Mouse (Mus musculus): Measurements from ENCODE around the gene Wfdc15b. TPM values are rescaled to one million over a fixed set of nuclear protein-coding genes. Genes with fewer than 3 reads are reported as not detected.
"Not testable (repeated sequence)": the region's sequence is repeated elsewhere in the genome, so short reads cannot be mapped to it uniquely, and the experiment has no call there.

Gene Wfdc15b
- not detected for total RNA-seq (2021)

DNA sequence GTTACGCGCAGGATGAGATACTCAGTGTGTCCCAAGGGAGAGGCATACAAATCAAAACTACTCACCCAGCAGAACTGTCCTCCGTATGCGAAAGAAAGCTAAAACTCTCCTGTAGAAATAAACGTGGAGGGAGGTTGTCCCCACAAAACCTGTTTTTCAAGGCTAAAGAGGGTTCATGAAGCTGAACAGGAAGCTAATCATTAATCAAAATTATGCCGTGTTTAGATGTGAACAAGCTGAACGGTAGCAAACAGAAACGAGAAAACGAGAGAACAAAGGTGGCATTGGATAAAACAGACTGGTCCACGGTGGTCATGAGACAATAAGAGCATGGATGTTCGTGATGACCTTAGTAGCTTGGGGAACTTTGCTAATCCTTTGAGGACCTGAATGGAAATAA, at the start of gene Wfdc15b:
Gene Wfdc15b (minus strand): TSS at position 139 of the 400 bp plus-strand sequence.
- DNase-seq: no peak

DNA sequence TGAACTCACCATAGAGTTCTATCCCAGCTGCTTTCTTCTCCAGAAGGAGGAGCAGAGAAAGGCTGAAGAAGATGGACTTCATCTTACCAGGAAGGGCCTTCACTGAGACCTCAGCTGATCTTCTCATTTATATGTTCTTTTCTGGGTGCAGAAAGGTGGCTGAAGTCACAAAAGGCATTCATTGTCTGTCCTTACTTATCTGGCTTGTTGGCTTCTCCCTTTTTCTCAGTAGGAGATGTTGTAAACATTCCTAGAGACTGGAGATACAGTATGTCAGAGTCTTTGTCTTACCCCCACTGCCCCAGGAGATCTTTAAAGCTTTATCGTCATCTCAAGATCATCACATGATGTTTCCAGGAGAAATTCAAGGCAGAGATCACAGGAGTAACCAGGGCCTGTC, 35.1 kb upstream of the Wfdc15b start, which contains the start of gene Svs3b:
Gene Svs3b (minus strand): TSS at position 101 of the 400 bp plus-strand sequence.
- not testable (repeated sequence) for DNase-seq

DNA sequence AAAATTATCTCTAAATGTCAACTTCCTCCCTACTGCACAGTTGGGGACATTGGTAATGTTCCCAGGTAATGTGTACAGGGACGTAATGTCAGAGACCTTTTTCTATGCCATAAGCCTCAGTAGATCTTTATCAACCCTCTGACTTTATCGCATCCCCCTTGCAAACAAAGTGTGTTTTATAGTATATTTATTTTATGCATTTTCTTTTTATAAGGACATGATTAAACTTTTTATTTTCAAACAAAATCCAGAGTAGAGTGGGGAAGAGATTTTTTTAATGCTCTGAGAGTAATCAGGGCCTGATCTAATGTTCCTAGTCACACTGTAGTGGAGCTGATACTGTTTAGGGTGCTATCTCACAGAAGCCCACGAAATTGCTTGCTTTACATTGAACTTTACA, 16.9 kb upstream of the Wfdc15b start, which contains the start of gene Svs2:
Gene Svs2 (minus strand): TSS at position 101 of the 400 bp plus-strand sequence.
- no peak for DNase-seq

DNA sequence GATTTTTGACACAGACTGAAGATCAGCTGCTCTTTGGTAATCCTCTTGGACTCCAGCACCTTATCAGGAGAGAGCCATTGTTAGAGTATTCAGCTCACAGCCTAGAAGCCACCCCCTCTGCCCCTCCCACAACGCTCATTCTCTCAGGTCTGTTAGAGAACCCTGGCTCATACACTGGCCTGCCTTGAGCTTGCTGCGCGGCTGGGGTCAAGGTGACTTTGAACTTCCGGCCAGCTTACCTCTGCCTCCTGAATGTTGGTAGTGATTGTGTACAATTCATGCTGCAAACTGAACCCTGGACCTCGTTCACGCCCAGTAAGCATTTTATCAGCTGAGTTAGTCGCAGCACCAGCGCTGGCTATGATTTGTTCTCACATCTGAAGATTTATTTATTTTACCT, 11.2 kb upstream of the Wfdc15b start:
- DNase-seq: no peak

DNA sequence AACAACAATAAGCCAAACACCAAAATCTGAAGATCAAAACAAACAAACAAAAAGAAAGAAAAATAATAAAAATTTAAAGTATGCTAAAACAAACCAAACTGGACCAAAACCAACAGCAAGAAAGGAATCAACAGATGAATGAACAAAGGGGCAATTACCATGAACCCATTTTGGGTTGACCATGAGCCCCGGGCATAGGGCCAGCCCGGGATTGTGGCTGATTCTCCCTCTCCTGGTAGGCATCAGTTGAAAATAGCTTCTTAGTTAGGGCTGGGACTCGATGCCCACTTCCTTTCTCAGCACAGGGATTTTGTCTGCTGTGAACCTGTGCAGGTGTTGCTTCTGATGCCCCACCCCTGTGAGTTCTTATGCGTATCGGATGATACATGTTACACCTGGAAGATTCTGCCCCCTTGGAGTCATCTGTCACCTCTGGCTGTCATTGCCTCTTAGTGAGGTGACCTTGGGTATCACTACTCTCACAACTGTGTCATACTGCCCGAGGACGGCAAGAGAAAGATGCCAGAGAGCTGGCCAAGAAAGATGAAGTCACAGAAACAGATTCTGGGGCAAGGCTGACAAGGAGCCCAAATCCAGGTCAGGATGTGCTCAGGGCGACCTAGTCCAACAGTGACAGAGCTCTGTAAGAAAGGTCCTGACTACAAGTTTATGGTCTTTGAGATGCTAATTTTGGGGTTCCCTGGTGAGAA, 7.1 kb upstream of the Wfdc15b start:
- DNase-seq: no peak

DNA sequence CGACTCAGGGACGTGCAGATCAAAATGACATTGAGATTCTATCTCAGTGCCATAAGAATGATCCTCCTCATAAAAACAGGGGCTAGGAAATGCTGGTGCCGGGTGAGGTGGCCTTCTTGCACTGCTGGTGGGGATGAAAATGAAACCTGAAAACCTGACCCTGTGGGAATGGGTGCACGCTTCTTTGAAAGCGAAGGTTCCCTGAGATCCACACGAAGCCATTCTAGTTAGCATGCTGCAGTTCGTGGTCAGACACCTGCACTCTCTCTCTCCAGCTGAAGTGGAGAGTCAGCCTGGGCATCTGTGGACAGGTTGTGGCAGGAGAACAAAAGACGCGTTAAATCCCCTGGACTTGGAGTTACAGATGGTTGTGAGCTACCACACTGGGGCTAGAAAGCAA, 2.2 kb downstream of the Wfdc15b start:
- no peak for DNase-seq

DNA sequence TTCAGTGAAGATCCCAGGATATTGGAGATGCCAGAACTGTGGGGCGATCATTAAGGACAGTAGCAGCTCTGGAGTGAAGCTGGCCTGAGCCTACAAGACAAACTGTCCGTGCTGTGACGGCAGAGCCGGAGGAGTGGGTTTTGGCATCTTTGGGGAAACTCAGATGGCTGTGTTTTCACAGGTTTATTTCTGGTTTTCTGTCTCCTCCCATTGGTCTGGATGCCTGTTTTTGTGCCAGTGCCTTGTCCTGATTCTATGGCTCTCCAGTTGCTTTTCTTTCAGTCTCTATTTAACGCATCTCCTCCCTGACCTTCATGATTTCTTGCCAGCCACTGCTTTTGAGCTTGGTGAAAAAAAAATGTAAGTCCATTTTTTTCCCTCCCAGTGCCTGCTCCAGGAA, 8.7 kb downstream of the Wfdc15b start:
- no peak for DNase-seq

DNA sequence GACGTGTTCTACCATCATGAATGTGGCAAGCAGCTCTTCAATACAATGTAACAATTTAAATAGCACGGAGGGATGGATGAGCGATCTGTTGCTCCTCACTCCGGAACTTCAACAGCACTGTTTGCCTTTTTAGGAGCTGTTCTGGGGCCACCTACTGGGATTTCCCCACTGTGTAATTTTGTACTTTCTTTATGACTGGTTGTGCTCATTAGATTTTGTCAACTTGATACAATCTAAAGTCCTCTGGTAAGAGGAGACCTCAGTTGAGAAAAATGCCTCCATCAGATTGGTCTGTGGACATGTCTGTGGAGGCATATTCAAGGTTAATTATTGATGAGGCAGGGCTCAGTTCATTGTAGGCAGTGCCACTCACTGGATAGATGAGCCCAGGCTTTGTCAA, 10.6 kb downstream of the Wfdc15b start:
- no peak for DNase-seq

DNA sequence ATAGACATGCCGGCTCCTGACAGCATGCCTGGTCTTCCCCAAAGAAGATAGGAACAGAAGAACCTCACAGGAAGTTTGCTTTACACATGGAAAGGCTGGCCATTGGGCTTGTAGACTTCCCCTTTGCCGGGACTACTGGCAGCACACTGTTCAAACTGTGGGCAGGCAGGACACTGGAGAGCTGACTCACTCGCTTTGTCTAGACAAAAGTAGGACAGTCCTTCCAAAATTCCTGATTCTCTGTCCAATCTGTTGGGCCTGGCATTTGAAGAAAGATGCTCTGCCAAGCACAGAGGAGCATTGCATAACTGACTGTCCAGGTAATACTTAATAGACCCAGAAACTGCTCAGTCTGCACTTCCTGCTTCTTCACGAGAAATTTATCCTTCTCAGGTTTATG, 14.8 kb downstream of the Wfdc15b start:
- no peak for DNase-seq

DNA sequence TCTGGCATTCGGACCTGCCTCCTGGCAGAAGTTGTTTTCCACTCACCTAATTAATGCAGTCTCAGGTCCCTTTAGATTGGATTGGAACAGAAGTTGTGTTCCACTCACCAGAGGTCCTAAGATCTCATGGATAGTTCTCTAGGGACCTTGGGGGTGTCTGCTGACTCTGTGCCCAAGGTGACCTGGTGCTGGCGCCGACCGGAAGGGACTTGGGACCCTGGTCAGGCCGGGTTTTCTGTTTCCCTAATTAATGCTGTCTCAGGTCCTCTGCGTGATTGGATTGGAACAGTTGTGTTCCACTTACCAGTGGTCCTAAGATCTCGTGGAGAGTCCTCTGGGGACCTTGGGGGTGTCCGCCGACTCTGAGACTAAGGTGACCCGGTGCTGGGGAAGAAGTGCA, 15.4 kb downstream of the Wfdc15b start:
- not testable (repeated sequence) for DNase-seq

DNA sequence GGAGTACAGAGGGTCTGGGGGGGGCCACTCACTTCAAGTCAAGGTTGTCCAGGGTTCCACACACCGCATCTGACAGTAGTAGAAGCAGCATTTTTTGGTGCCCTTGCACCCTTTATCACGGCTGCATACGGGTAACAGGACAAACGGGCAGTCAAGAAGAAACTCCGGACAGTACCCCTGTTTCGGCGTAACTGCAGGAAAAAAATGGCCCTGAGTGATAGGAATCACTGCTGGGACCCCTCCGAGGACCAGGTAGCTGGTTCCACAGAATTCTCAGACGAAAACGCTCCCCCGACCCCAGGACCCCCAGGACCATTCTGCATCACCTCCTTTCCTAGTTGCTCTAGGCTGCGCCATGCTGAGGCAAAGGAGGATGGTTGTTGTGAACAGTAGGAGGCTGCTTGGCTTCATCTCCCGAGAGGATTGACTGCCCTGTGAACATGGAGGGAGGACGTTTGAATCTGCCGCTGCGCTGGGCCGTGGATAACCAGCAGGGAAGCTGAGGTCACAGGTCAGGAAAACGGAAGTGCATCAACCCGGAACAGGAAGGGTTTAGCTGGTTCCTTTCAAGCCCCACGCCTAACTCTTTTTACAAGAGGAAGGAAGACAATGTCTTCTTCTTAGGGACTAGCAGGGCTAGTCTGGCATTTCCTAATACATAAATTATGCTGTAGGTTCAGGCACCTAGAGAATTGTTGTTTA, 21.7 kb downstream of the Wfdc15b start, which contains the start of gene Wfdc15a:
Gene Wfdc15a (minus strand): TSS at position 505 of the 702 bp plus-strand sequence.
- no peak for DNase-seq

DNA sequence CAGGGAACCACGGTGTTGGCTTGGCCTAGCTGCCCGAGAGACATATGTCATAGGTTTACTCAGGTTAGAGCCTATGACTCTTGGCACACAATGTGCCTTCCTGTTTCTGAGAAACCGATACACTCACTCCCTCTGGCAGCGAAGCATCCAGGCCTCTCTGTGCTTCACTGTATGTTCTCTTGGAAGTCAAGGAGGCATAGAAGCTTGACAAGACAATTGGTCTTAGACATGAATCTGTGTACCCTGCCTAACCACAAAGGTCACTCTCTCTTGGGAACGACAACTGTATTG, 24.8 kb downstream of the Wfdc15b start:
- DNase-seq: no peak

DNA sequence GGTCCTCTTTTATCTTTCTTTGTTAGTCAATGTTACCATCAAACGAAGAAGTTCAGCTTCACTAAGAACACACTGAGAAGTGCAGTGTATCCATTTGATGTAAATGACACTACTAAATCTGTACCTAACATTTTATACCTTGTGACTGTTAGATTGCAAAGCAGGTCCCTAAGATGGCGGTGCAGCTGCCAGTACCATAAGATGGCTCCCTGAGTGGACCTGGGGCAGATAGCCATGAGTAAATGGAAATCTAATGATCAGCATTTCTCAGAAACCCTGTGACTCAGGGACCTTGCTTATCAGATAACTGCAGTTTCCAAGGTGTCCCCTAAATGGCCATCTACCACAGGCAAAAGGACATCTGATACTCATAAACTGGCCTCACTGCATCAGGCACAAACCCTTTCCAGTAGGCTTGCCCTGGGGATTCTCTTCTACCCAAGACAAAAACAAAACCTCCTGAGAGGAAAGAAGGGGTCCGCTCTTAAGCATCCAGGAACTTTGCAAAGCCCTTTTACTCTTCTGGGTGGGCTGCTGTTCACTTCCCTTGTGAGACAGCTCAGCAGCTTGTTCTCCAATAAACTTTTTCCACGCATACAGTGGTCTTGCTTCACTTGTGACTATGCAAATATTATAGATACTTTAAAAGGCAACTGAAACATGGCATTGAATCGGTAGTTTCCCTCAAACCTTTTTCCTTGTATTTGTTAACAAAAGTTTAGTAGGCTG, 25.3 kb downstream of the Wfdc15b start:
- DNase-seq: no peak

DNA sequence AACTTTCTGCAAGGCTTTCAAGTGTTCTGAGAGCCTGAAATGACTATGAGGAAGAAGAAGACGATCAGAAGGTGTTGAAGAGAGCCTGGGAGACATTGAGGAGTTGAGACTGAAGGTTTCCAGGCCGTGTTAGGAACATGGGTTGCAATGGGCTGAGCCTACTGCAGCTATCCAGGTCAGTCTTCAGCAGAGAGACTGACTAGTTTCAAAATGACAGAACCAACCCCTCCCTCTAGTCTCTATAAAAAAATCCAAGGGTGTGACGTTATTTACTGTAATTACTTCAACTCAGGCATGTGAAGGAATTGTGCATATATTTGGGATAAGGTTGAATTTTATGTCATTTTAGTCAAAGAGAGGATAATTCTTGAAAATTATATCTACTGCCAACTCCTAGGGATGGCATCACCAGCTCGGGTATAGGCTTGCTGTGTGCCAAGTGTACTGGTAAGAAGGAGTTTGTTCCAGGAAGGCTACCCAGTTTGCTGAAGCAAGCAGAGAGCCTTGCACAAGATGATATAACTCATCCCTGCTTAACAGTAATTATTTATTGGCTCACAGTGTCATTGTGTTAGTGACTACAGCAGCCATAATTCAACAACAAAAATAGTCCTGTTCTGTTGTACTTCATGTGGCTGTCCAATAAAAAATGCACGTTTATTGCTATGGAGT, 26.4 kb downstream of the Wfdc15b start:
- DNase-seq: no peak

DNA sequence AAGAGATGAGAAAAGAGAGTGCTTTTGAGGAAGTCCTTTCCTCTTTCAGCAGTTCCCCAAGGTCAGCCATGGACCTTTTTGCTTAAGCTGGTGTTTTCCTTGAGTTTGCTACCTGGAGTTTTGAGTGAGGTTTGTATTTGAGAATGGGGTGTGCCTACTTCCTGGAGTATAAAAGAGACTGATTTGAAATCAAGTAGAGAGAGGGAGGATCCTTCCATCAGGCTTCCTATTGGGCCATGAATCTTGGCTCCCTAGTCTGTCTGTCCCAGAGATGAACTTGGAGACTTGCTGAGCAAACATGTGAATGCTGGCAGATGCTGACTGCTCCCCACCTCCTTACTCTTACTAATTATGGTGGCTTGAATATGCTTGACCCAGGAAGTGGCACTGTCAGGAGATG, 29.2 kb downstream of the Wfdc15b start:
- DNase-seq: no peak

DNA sequence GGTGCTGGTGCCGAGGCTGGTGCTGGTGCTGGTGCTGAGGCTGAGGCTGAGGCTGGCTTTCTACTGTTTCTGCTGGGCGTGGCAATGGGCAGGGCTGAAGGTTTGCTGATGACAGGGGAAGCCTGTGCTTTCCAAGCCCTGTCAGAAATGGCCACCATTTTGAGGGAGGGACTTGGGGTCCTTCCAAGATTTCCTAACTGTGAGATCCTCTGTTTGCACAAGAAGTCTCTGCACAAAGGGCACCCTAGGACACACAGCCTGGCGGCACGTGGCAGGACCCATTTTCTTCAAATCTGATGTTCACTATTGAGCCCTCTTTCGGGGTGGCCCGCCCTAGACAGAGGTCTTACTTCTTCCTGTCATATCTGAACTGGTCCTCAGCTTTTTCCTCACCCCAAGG, 30.9 kb downstream of the Wfdc15b start, which contains the start of gene Wfdc12:
Gene Wfdc12 (minus strand): TSS at position 33 of the 400 bp plus-strand sequence.
- DNase-seq: no peak

DNA sequence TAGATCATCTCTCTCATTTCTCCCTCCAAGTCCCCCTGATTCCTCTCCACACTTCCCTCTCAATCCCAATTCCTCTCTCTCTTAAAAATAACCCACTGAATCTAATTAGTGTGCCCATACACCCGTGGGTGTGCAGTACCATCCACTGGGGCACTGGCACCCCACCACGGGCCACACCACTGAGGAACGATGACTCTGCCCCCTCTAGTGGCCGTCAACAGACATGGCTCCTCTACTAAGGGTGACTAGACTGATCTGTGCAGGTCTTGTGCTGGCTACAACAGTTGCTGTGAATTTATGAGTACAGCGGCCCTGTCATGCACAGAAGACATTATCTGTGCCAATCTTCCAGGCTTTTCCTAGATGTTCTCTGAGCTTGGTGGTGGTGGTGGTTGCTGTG, 32.7 kb downstream of the Wfdc15b start:
- no peak for DNase-seq

DNA sequence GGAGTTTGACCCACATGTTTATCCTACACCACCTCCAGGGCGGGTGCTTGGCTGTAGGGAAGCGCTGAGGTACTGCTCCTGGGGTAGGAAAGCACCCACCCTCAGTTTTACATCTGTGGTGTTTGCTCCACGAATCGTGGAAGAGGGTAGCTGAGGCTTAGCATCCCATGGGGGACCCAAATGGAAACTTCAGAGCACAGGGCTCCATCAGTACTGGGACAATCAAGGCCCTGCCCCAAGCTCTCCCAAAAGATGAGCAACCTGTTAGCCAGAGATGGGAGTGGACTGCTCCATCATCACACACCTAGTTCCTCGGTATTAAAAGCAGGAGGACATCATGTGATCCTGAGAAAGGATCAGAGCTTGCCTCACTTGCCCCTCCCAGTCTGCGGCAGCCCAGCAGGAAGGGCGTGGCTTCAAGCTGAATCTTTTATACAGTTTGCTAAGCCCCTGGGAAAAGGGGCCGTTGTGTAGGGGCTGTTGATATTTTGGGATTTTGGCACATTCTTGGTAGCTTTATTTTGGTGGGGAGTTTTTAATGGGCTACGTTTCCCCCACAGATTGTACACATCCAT, 37.2 kb downstream of the Wfdc15b start:
- no peak for DNase-seq

DNA sequence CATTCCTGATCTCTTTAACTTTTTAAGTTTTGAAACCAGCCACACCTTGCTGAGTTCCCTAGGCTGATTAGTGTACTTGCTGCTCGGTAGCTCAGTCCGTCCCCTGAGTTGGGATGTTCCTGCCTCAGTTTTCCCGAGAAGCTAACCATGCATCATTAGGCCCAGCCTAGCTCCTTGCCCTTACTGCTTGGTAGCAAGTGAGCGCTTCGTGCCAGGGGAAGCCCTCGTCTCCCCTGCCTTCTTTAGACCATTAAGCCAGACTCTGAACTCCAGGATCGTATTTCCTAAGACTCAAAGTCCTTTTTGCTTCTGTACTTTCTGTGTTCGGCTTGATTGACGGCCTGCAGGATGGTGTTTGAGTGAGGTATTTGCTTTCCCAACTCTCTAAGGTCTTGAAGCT, 38.1 kb downstream of the Wfdc15b start:
- DNase-seq: no peak

DNA sequence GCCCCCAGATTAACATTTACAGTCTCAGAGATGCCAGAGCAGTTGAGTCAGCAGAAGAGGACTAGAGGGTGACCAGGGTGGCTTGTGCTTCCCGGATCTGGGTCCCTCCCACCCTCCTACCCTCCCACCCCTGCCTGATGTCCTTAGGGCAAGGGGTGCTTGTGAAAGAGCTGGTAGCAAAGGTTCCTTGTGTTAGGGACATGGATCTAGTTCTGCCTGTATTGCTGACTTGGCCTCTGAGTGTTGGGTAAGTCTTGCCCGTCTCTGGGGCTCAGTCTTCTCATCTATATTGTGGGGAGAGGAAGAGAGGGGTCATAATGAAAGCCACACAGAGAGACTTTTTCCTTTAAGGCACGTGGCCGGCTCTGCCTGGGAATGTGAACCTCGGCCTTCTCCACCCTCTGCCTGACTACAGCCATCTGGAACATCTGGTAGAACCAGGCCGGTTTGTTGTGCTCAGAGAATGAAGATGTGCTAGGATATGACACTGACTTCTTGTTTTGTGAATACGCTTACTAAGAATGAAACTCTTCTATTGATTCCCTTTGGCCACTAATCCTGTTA, 38.7 kb downstream of the Wfdc15b start, which contains the start of gene Wfdc5:
Gene Wfdc5 (minus strand): TSS at position 51 of the 564 bp plus-strand sequence.
- DNase-seq: no peak

DNA sequence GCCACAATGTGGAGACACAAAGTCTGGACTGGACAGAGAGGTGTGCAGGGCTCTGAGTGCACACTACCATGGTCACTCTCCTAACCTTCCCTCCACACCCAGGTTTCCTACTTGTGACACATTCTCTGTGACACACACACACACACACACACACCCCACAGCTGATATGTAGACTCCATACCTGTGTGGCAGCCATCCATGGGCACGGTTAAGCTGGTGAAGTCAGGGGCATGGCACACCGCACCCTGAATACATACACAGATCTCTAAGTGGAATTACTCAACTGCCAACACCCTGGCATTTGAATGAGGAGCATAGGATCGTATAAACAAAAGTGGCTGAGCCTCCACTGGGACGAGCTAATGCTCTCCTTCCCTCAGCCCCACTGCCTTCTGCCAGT, 40.7 kb downstream of the Wfdc15b start:
- DNase-seq: no peak

DNA sequence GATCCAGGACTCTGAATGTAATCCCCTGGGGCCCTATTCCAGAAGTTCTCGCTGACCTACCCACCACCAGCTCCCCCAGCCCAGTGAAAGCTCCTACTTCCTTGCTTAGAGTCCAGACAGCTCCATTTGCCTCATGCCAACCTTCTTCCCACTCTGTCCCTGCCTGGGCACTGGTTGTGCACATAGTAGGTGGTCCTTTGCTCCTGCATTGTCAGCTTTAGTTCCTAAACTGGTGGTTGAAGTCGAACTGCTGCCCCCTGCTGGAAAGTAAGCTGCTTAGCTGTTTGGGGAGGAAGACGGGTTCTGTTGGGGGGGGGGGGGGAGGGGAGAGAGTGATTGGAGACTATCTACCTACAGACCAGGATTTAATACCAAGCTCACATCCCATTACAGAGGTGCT, 41.3 kb downstream of the Wfdc15b start:
- no peak for DNase-seq

Data from layer of hippocampus, postnatal 36 days (tissue).